Mouse (Mus musculus): Measurements from ENCODE around the gene C2cd6. TPM values are rescaled to one million over a fixed set of nuclear protein-coding genes. Genes with fewer than 3 reads are reported as not detected.

Gene C2cd6
- polyA plus RNA-seq, 2 experiments = not detected

DNA sequence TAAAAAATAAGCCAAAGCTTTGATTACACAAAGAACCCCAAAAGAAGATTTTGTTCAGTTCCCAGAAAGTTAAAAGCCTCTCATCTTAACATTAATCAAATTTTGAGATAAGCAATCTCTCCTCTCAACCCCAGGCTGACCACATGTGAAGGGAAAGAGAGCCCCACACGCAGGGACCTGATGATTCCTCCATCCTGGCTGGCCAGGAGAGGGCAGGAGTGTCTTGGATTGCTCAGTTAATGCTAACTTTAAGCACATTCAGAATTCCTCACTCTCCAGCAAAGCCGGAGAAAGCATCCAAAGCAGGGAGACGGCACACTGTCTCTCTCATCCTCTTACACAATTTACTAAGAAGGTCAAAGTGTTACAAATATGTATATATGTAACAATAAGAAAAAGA lies 26.7 kb downstream of the C2cd6 start:
- Histone ChIP-seq H3K36me3 (ENCODE audit: control insufficient read depth, insufficient read depth, low read length) (no peaks in the 10 kb centered on the region), H3K9me3 (ENCODE audit: control insufficient read depth, low read length) (no peaks in the 10 kb centered on the region), H3K4me1 (ENCODE audit: control insufficient read depth, insufficient read depth, low read length) (no peaks in the 10 kb centered on the region), H3K4me2 (replicated peaks; ENCODE audit: low read depth, low read length, severe bottlenecking) (no peak overlapping the region), H3K9ac (ENCODE audit: low read depth, low read length, severe bottlenecking) (no peak overlapping the region), H3K27me3 (ENCODE audit: control insufficient read depth, insufficient read depth, low read length) (no peaks in the 10 kb centered on the region), H3K4me3 (replicated peaks; ENCODE audit: low read length) (no peak overlapping the region), H3K27ac (replicated peaks; ENCODE audit: low read depth, low read length) (no peak overlapping the region)
- no peak for TF ChIP-seq POLR2A (IDR thresholded peaks at IDR 0.05; ENCODE audit: borderline replicate concordance, extremely low read depth, insufficient read depth, insufficient read length)
- DNase-seq (ENCODE audit: low spot score) (peak; percentile 46), ATAC-seq (ENCODE audit: low FRiP score, low read depth) (no peak)
- WGBS = 7% methylated on average over 3 of the region's 3 CpGs

DNA sequence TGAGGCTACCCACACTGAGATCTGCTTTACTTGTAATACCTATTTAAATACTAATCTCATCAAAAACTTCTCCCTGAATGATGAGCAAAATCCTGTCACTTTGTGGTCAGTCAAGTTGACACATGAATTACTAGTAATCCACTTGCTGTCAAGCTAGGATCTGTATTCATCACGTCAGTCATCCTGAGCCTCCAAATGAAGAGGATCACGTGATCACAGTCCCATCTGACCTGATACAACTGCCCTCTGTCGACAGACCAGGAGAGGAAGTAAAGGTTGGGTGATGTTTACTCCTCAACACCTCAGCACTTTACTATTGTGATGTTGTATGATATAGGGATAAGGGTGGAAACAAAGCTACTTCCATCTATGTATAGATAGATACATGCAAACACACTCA lies 31.0 kb downstream of the C2cd6 start:
- Histone ChIP-seq H3K4me2 (replicated peaks; ENCODE audit: low read depth, low read length, severe bottlenecking) (no peak overlapping the region), H3K9ac (ENCODE audit: low read depth, low read length, severe bottlenecking) (no peak overlapping the region), H3K27ac (replicated peaks; ENCODE audit: low read depth, low read length) (no peak overlapping the region), H3K4me3 (replicated peaks; ENCODE audit: low read length) (no peak overlapping the region), H3K36me3 (ENCODE audit: control insufficient read depth, insufficient read depth, low read length) (no peaks in the 10 kb centered on the region), H3K9me3 (ENCODE audit: control insufficient read depth, low read length) (no peaks in the 10 kb centered on the region), H3K4me1 (ENCODE audit: control insufficient read depth, insufficient read depth, low read length) (no peaks in the 10 kb centered on the region), H3K27me3 (ENCODE audit: control insufficient read depth, insufficient read depth, low read length) (no peaks in the 10 kb centered on the region)
- no peak for ATAC-seq (ENCODE audit: low FRiP score, low read depth)
- no peak for TF ChIP-seq POLR2A (IDR thresholded peaks at IDR 0.05; ENCODE audit: borderline replicate concordance, extremely low read depth, insufficient read depth, insufficient read length)
- WGBS = 58% methylated on average over 3 of the region's 3 CpGs
- no peak for DNase-seq (ENCODE audit: low spot score)

DNA sequence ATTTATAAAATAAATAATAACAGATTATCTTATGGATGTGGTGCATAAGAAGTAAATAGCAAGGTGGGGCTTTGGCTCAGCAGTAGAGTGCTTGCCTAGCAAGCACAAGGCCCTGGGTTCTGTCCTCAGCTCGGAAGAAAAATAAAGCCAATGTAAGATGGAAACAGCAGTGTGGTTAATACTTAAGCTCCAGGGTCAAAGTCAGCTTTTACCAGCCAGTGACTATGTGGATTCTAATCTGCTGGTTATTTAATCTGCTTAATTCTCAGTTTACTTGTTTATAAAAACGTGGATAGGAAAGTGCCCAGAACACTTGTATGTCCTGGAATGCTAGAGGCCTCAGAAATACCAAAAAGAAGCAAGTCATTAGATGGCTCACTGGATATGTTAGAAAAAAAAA lies 37.7 kb downstream of the C2cd6 start:
- ATAC-seq (ENCODE audit: low FRiP score, low read depth) = no peak
- 72% methylated on average over 2 of the region's 2 CpGs for WGBS
- no peak overlapping the region for H3K4me3 ChIP-seq (replicated peaks; ENCODE audit: low read length)

DNA sequence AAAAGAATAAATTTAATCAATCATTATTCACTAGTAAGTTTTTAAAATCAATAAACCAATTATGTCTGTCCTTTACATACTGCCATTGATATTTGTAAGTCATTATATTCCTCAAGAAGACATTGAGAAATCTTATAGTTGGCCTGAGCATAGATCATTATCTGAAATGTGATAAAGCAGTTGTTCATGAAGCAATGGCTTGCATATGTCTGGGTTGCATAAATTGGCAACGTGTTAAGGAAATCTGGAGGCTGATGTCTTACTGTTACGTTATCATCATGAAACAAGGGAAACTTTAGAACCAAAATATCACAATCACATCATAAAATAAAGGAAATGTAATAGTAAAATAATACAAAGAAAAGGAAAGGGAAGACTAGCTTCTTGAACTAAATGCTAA lies 43.4 kb downstream of the C2cd6 start:
- H3K4me2 ChIP-seq (replicated peaks; ENCODE audit: low read depth, low read length, severe bottlenecking) = no peak overlapping the region
- H3K4me3 ChIP-seq (replicated peaks; ENCODE audit: low read length) = no peak overlapping the region
- H3K27ac ChIP-seq (replicated peaks; ENCODE audit: low read depth, low read length) = no peak overlapping the region
- DNase-seq (ENCODE audit: low spot score) = no peak
- no peak for ATAC-seq (ENCODE audit: low FRiP score, low read depth)
- no peaks in the 10 kb centered on the region for H3K36me3 ChIP-seq (ENCODE audit: control insufficient read depth, insufficient read depth, low read length)
- H3K27me3 ChIP-seq (ENCODE audit: control insufficient read depth, insufficient read depth, low read length) = no peaks in the 10 kb centered on the region
- no peak overlapping the region for H3K9ac ChIP-seq (ENCODE audit: low read depth, low read length, severe bottlenecking)
- TF ChIP-seq POLR2A (IDR thresholded peaks at IDR 0.05; ENCODE audit: borderline replicate concordance, extremely low read depth, insufficient read depth, insufficient read length) = no peak
- WGBS = 62% methylated on average over 2 of the region's 2 CpGs
- H3K4me1 ChIP-seq (ENCODE audit: control insufficient read depth, insufficient read depth, low read length) = no peaks in the 10 kb centered on the region
- no peaks in the 10 kb centered on the region for H3K9me3 ChIP-seq (ENCODE audit: control insufficient read depth, low read length)

More for the DNA sequence above, 37.7 kb downstream of the C2cd6 start:
- H3K9ac ChIP-seq (ENCODE audit: low read depth, low read length, severe bottlenecking) = no peak overlapping the region
- TF ChIP-seq POLR2A (IDR thresholded peaks at IDR 0.05; ENCODE audit: borderline replicate concordance, extremely low read depth, insufficient read depth, insufficient read length) = no peak
- H3K27ac ChIP-seq (replicated peaks; ENCODE audit: low read depth, low read length) = no peak overlapping the region
- no peak for DNase-seq (ENCODE audit: low spot score)
- H3K4me1 ChIP-seq (ENCODE audit: control insufficient read depth, insufficient read depth, low read length) = no peaks in the 10 kb centered on the region
- no peaks in the 10 kb centered on the region for H3K27me3 ChIP-seq (ENCODE audit: control insufficient read depth, insufficient read depth, low read length)
- no peaks in the 10 kb centered on the region for H3K9me3 ChIP-seq (ENCODE audit: control insufficient read depth, low read length)
- H3K4me2 ChIP-seq (replicated peaks; ENCODE audit: low read depth, low read length, severe bottlenecking) = no peak overlapping the region
- H3K36me3 ChIP-seq (ENCODE audit: control insufficient read depth, insufficient read depth, low read length) = no peaks in the 10 kb centered on the region

DNA sequence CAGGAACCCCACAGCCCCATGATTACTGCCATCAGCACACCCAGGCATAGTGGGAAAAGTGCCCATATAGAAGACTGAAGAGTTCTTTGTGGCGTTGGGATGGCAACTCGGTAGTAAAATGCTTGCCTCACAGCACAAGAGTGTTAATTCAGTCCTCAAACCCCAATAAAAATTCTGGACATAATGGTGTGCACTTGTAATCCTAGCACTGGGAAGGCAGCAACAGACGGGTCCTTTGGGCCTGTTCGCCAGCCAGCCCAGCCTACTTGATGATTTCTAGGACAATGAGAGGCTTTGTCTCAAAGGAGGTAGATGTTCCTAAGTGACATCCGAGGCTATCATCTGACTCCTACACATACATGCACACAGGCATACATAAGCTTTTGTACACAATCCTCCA lies 57.0 kb downstream of the C2cd6 start:
- Histone ChIP-seq H3K9me3 (ENCODE audit: control insufficient read depth, low read length) (no peaks in the 10 kb centered on the region), H3K4me1 (ENCODE audit: control insufficient read depth, insufficient read depth, low read length) (no peaks in the 10 kb centered on the region), H3K9ac (ENCODE audit: low read depth, low read length, severe bottlenecking) (no peak overlapping the region), H3K27me3 (ENCODE audit: control insufficient read depth, insufficient read depth, low read length) (no peaks in the 10 kb centered on the region), H3K27ac (replicated peaks; ENCODE audit: low read depth, low read length) (no peak overlapping the region), H3K4me2 (replicated peaks; ENCODE audit: low read depth, low read length, severe bottlenecking) (no peak overlapping the region), H3K4me3 (replicated peaks; ENCODE audit: low read length) (no peak overlapping the region), H3K36me3 (ENCODE audit: control insufficient read depth, insufficient read depth, low read length) (no peaks in the 10 kb centered on the region)
- no peak for DNase-seq (ENCODE audit: low spot score)
- no peak for ATAC-seq (ENCODE audit: low FRiP score, low read depth)
- WGBS = 58% methylated on average over 5 of the region's 5 CpGs
- TF ChIP-seq POLR2A (IDR thresholded peaks at IDR 0.05; ENCODE audit: borderline replicate concordance, extremely low read depth, insufficient read depth, insufficient read length) = no peak

DNA sequence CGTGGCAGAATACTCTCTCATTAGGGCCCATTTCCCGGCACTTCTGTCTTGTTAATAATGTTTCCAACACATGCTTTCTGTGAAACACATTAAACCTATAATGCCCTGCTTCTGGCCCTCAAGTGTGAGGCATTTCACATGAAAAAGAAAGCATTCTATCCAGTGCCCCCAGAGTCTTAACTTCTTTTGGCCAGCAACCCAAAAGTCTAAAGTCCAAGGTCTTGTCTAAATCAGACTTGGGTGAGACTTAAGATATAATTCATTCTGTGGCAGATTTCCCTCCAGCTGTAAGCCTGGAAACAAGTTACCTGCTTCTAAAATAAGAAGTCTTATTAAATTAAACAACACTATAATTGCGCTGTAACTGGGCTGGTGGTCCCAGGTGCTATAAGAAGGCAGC lies 73.1 kb downstream of the C2cd6 start:
- H3K9ac ChIP-seq (ENCODE audit: low read depth, low read length, severe bottlenecking) = no peak overlapping the region
- H3K27ac ChIP-seq (replicated peaks; ENCODE audit: low read depth, low read length) = no peak overlapping the region
- H3K36me3 ChIP-seq (ENCODE audit: control insufficient read depth, insufficient read depth, low read length) = no peaks in the 10 kb centered on the region
- no peak for TF ChIP-seq POLR2A (IDR thresholded peaks at IDR 0.05; ENCODE audit: borderline replicate concordance, extremely low read depth, insufficient read depth, insufficient read length)
- 48% methylated on average over 3 of the region's 3 CpGs for WGBS
- no peaks in the 10 kb centered on the region for H3K9me3 ChIP-seq (ENCODE audit: control insufficient read depth, low read length)
- no peaks in the 10 kb centered on the region for H3K27me3 ChIP-seq (ENCODE audit: control insufficient read depth, insufficient read depth, low read length)
- H3K4me3 ChIP-seq (replicated peaks; ENCODE audit: low read length) = no peak overlapping the region
- H3K4me2 ChIP-seq (replicated peaks; ENCODE audit: low read depth, low read length, severe bottlenecking) = no peak overlapping the region
- ATAC-seq (ENCODE audit: low FRiP score, low read depth) (no peak), DNase-seq (ENCODE audit: low spot score) (no peak)
- no peaks in the 10 kb centered on the region for H3K4me1 ChIP-seq (ENCODE audit: control insufficient read depth, insufficient read depth, low read length)

Data from limb, embryonic 14.5 days (tissue).